Mouse (Mus musculus): ENCODE data around the gene Stxbp2. TPM values are rescaled to one million over a fixed set of nuclear protein-coding genes. Genes with fewer than 3 reads are reported as not detected.

The Stxbp2 gene
- total and polyA plus RNA-seq, 2 experiments: 33.6 to 78.2 TPM

GRCm38 (mm10) chr8:3676131-3676992 lies 45.6 kb downstream of the Stxbp2 start, which contains the start of gene Trappc5:
Gene Trappc5 (plus strand): TSS chr8:3676299.
- TF ChIP-seq POLR2A (IDR thresholded peaks at IDR 0.05; ENCODE audit: extremely low read depth, insufficient read depth, low read length) (peak; percentile 85), CTCF (IDR thresholded peaks at IDR 0.05; ENCODE audit: low read depth, low read length) (peak; percentile 87)
- peak within 1 kb of the TSS; percentile 93 for H3K4me3 ChIP-seq (ENCODE audit: insufficient read depth, low read depth, low read length)

DNA sequence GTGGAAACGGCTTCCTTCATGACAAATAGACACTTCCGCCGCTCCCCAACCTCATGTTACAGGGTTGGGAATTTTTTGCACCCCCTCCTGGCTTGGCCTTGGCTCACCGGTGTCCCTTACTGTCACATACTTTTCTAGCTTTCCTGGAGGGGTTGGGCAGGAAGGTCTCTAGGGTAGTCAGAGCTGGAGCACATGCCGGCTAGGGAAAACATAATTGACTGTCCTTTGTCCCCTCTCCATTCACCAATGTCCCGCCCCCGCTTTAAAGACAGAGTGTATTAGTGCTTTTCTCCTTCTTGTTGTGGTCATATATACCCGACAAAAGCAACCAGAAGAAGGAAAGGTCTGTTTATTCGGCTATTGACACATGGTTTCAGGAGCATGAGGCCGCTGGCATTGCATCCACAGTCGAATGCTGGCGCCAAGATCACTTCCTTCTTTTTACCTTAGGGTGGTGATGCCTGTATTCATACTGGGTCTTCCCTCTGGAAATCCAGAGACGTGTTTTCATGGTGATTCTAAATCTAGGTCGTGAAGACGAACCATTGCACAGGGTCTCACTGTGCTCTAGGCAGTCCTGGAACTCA lies 46.3 kb downstream of the Stxbp2 start:
- Histone ChIP-seq H3K4me3 (ENCODE audit: insufficient read depth, low read depth, low read length) (peak overlapping the region; percentile 93), H3K79me2 (ENCODE audit: control insufficient read depth, insufficient read depth, low read length) (peaks cover 5% of the 10 kb centered on the region; the same call in 1 of the 2 replicates), H3K27ac (replicated peaks; ENCODE audit: insufficient read depth, low read depth, low read length) (peak overlapping the region; percentile 85), H3K4me1 (ENCODE audit: control insufficient read depth, insufficient read depth, low read length) (peaks cover 1% of the 10 kb centered on the region; the same call in 1 of the 2 replicates), H3K36me3 (ENCODE audit: control insufficient read depth, insufficient read depth, low read length) (peaks cover 3% of the 10 kb centered on the region; the same call in 1 of the 2 replicates), H3K27me3 (ENCODE audit: control insufficient read depth, insufficient read depth, low read length) (no peaks in the 10 kb centered on the region), H3K9ac (ENCODE audit: low read depth, low read length) (peak overlapping the region; percentile 88)
- WGBS: 1% methylated on average over 15 of the region's 15 CpGs
- TF ChIP-seq CTCF (IDR thresholded peaks at IDR 0.05; ENCODE audit: low read depth, low read length) (no peak), POLR2A (IDR thresholded peaks at IDR 0.05; ENCODE audit: extremely low read depth, insufficient read depth, low read length) (no peak)
- DNase-seq (ENCODE audit: extremely low read depth, low read depth, low spot score): peak; percentile 35

More at GRCm38 (mm10) chr8:3676131-3676992, 45.6 kb downstream of the Stxbp2 start, which contains the start of gene Trappc5:
- peak; percentile 75 for DNase-seq (ENCODE audit: extremely low read depth, low read depth, low spot score)
- H3K9ac ChIP-seq (ENCODE audit: low read depth, low read length): peak within 1 kb of the TSS; percentile 88
- no peaks in the 10 kb centered on the region for H3K27me3 ChIP-seq (ENCODE audit: control insufficient read depth, insufficient read depth, low read length)
- H3K79me2 ChIP-seq (ENCODE audit: control insufficient read depth, insufficient read depth, low read length): peaks cover 5% of the 10 kb centered on the region; the same call in 1 of the 2 replicates
- peaks cover 3% of the 10 kb centered on the region; the same call in 1 of the 2 replicates for H3K36me3 ChIP-seq (ENCODE audit: control insufficient read depth, insufficient read depth, low read length)
- peaks cover 1% of the 10 kb centered on the region; the same call in 1 of the 2 replicates for H3K4me1 ChIP-seq (ENCODE audit: control insufficient read depth, insufficient read depth, low read length)
- WGBS: under 1% methylated on average over 61 of the region's 61 CpGs
- H3K27ac ChIP-seq (replicated peaks; ENCODE audit: insufficient read depth, low read depth, low read length): peak within 1 kb of the TSS; percentile 85

DNA sequence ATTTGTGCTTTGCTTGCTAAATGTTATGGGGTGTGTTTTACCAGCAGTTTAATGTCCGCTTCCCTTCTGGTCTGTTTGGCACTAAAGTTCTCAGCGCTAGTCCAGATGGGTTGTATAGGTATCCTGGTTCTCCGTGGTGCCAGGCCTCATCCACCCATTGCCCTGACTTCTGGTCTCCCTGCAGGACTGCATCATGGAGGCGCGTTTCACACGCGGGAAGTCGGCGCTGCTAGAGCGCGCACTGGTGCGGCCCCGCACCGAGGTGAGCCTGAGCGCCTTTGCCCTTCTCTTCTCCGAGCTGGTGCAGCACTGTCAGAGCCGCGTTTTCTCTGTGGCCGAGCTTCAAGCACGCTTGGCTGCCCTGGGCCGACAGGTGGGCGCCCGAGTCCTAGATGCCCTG lies 48.1 kb downstream of the Stxbp2 start:
- no peak overlapping the region for H3K4me3 ChIP-seq (ENCODE audit: insufficient read depth, low read depth, low read length)
- no peak overlapping the region for H3K27ac ChIP-seq (replicated peaks; ENCODE audit: insufficient read depth, low read depth, low read length)
- no peak for TF ChIP-seq CTCF (IDR thresholded peaks at IDR 0.05; ENCODE audit: low read depth, low read length)
- TF ChIP-seq POLR2A (IDR thresholded peaks at IDR 0.05; ENCODE audit: extremely low read depth, insufficient read depth, low read length): no peak
- no peak for DNase-seq (ENCODE audit: extremely low read depth, low read depth, low spot score)
- H3K27me3 ChIP-seq (ENCODE audit: control insufficient read depth, insufficient read depth, low read length): no peaks in the 10 kb centered on the region
- WGBS: 99% methylated on average over 23 of the region's 23 CpGs
- H3K36me3 ChIP-seq (ENCODE audit: control insufficient read depth, insufficient read depth, low read length): peaks cover 3% of the 10 kb centered on the region; the same call in 1 of the 2 replicates
- peaks cover 5% of the 10 kb centered on the region; the same call in 1 of the 2 replicates for H3K79me2 ChIP-seq (ENCODE audit: control insufficient read depth, insufficient read depth, low read length)
- no peak overlapping the region for H3K9ac ChIP-seq (ENCODE audit: low read depth, low read length)
- no peaks in the 10 kb centered on the region for H3K4me1 ChIP-seq (ENCODE audit: control insufficient read depth, insufficient read depth, low read length)

- Histone ChIP-seq H3K27me3 (ENCODE audit: control insufficient read depth, insufficient read depth, low read length) (no peaks in the 10 kb centered on the region), H3K4me1 (ENCODE audit: control insufficient read depth, insufficient read depth, low read length) (no peaks in the 10 kb centered on the region), H3K4me3 (ENCODE audit: insufficient read depth, low read depth, low read length) (no peak overlapping the region), H3K27ac (replicated peaks; ENCODE audit: insufficient read depth, low read depth, low read length) (no peak overlapping the region), H3K36me3 (ENCODE audit: control insufficient read depth, insufficient read depth, low read length) (peaks cover 3% of the 10 kb centered on the region; the same call in 1 of the 2 replicates), H3K9ac (ENCODE audit: low read depth, low read length) (no peak overlapping the region), H3K79me2 (ENCODE audit: control insufficient read depth, insufficient read depth, low read length) (peaks cover 5% of the 10 kb centered on the region; the same call in 1 of the 2 replicates)
- 97% methylated on average over 23 of the region's 23 CpGs for WGBS
- TF ChIP-seq POLR2A (IDR thresholded peaks at IDR 0.05; ENCODE audit: extremely low read depth, insufficient read depth, low read length): no peak
- no peak for TF ChIP-seq CTCF (IDR thresholded peaks at IDR 0.05; ENCODE audit: low read depth, low read length)
- DNase-seq (ENCODE audit: extremely low read depth, low read depth, low spot score): no peak
Measured at GRCm38 (mm10) chr8:3679236-3679635, 48.5 kb downstream of the Stxbp2 start.

- Histone ChIP-seq H3K36me3 (ENCODE audit: control insufficient read depth, insufficient read depth, low read length) (peaks cover 3% of the 10 kb centered on the region; the same call in 1 of the 2 replicates), H3K4me3 (ENCODE audit: insufficient read depth, low read depth, low read length) (no peak overlapping the region), H3K27ac (replicated peaks; ENCODE audit: insufficient read depth, low read depth, low read length) (no peak overlapping the region), H3K27me3 (ENCODE audit: control insufficient read depth, insufficient read depth, low read length) (no peaks in the 10 kb centered on the region), H3K4me1 (ENCODE audit: control insufficient read depth, insufficient read depth, low read length) (no peaks in the 10 kb centered on the region), H3K9ac (ENCODE audit: low read depth, low read length) (no peak overlapping the region), H3K79me2 (ENCODE audit: control insufficient read depth, insufficient read depth, low read length) (peaks cover 5% of the 10 kb centered on the region; the same call in 1 of the 2 replicates)
- no peak for TF ChIP-seq POLR2A (IDR thresholded peaks at IDR 0.05; ENCODE audit: extremely low read depth, insufficient read depth, low read length)
- TF ChIP-seq CTCF (IDR thresholded peaks at IDR 0.05; ENCODE audit: low read depth, low read length): no peak
- DNase-seq (ENCODE audit: extremely low read depth, low read depth, low spot score): no peak
- WGBS: 88% methylated on average over 5 of the region's 5 CpGs
Measured at GRCm38 (mm10) chr8:3679656-3680055, 48.9 kb downstream of the Stxbp2 start.

Data from liver, adult 2 months (tissue).